Mouse (Mus musculus) heart, embryonic 16.5 days (tissue): ENCODE results near the gene Rnf157. TPM values are rescaled to one million over a fixed set of nuclear protein-coding genes. Genes with fewer than 3 reads are reported as not detected.
A peak's percentile ranks its signal among the peaks of the same experiment; 100 is the strongest.
"Not testable (repeated sequence)": the region's sequence is repeated elsewhere in the genome, so short reads cannot be mapped to it uniquely, and the experiment has no call there.

Experiments
- ATAC-seq: fragments of 200-750 bp; cut with Nextera tagmentation; replicated peaks from 2 replicates; pipeline ENCODE4 v1.8.0; 2017; ENCODE audit warnings: moderate number of reproducible peaks; ENCODE audit not compliant: insufficient read depth, low FRiP score; ENCODE audit errors: extremely low read depth
- H3K27ac ChIP-seq: fragments of 300-500 bp; sonication (generic); 2 replicates; pipeline ENCODE4 v1.5.1; 2014; ENCODE audit warnings: mild to moderate bottlenecking, low read length, control low read depth, moderate library complexity
- H3K27me3 ChIP-seq: fragments of 300-500 bp; sonication (generic); 2 replicates; pipeline ENCODE4 v1.6.1; 2014; ENCODE audit warnings: low read length, mixed read lengths; ENCODE audit not compliant: control insufficient read depth, insufficient read depth
- H3K36me3 ChIP-seq: fragments of 300-500 bp; sonication (generic); 2 replicates; pipeline ENCODE4 v1.6.1; 2014; ENCODE audit not compliant: control insufficient read depth, insufficient read depth
- H3K4me1 ChIP-seq: fragments of 300-500 bp; sonication (generic); 2 replicates; pipeline ENCODE4 v1.6.1; 2014; ENCODE audit warnings: low read length, mixed read lengths; ENCODE audit not compliant: control insufficient read depth, insufficient read depth
- H3K4me2 ChIP-seq: fragments of 300-500 bp; sonication (generic); 2 replicates; pipeline ENCODE4 v1.6.1; 2014; ENCODE audit warnings: low read depth, mild to moderate bottlenecking, control low read depth, low read length
- H3K4me3 ChIP-seq: fragments of 300-500 bp; sonication (generic); 2 replicates; pipeline ENCODE4 v1.5.1; 2014; ENCODE audit warnings: mild to moderate bottlenecking, control low read depth, low read length
- H3K9ac ChIP-seq: fragments of 300-500 bp; sonication (generic); 2 replicates; pipeline ENCODE4 v1.6.1; 2014; ENCODE audit warnings: low read length, control low read depth
- H3K9me3 ChIP-seq: fragments of 300-500 bp; sonication (generic); replicated peaks from 2 replicates; pipeline ENCODE4 v1.6.1; 2016; ENCODE audit warnings: low read length; ENCODE audit not compliant: control insufficient read depth
- WGBS: fragments of 180-500 bp; shearing (Covaris S2); extraction: QIAGEN DNeasy Blood & Tissue Kit; methylation state at CpG from one replicate; pipeline ENCODE4 v1.1.7; 2014; 5-methylcytosine and 5-hydroxymethylcytosine counted together
- polyA plus RNA-seq: library from polyadenylated mRNA; unstranded; fragments of >200 nt; fragmentation: Nextera tagmentation; extraction: Ambion mirVana; gene quantifications from 2 replicates; pipeline ENCODE4 v1.2.1, GENCODE M21; 2015

The Rnf157 gene
- polyA plus RNA-seq, 1 experiment from 2014 or later: 11.6 TPM

DNA sequence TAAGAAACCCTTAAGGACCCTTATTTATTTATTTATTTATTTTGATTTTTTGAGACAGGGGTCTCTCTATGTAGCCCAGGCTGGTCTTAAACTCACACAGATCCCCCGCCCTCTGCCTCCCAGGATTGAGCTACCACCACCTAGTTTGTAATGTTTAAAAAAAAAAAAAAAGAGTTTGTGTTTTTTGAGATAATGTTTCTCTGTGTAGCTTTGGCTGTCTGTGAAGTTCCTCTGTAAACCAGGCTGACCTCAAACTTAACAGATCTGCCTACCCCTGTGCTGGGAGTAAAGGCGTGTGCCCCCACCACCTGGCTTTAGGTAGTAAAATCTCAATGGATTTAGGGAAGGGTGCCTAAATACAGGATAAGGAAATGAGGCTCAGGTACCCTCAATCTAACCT is 46.7 kb downstream of the Rnf157 start:
- Histone ChIP-seq H3K4me2 (no peak overlapping the region), H3K4me3 (no peak overlapping the region)
- 81% methylated on average over 2 of the region's 2 CpGs for WGBS

DNA sequence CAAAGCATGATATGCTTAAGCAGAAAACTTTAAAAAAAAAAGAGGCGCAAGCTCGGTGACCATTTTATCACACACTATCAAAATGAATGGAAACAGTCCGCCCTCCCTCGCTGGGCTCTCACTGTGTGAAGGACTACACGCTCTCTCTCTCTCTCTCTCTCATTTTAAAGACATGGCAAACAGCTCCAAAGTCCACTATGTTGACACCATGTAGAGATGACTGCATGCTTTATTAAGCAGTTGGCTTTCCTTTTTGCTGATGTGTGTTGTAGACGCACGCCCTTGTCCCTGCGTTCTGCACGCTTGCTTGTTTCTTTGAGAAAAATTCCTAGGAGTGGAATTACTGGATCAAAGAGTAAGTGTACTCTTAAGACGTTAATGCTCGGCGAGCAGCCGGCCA is 47.4 kb downstream of the Rnf157 start:
- Histone ChIP-seq H3K4me1 (peaks cover 3% of the 10 kb centered on the region), H3K27me3 (no peaks in the 10 kb centered on the region), H3K9ac (no peak overlapping the region), H3K4me2 (no peak overlapping the region), H3K4me3 (no peak overlapping the region), H3K36me3 (no peaks in the 10 kb centered on the region), H3K9me3 (no peaks in the 10 kb centered on the region), H3K27ac (no peak overlapping the region)
- no peak for ATAC-seq
- 67% methylated on average over 13 of the region's 13 CpGs for WGBS

More for the DNA sequence above, 46.7 kb downstream of the Rnf157 start:
- Histone ChIP-seq H3K9ac (no peak overlapping the region), H3K27me3 (no peaks in the 10 kb centered on the region), H3K4me1 (peaks cover 3% of the 10 kb centered on the region), H3K9me3 (no peaks in the 10 kb centered on the region), H3K36me3 (no peaks in the 10 kb centered on the region), H3K27ac (no peak overlapping the region)
- ATAC-seq: no peak

DNA sequence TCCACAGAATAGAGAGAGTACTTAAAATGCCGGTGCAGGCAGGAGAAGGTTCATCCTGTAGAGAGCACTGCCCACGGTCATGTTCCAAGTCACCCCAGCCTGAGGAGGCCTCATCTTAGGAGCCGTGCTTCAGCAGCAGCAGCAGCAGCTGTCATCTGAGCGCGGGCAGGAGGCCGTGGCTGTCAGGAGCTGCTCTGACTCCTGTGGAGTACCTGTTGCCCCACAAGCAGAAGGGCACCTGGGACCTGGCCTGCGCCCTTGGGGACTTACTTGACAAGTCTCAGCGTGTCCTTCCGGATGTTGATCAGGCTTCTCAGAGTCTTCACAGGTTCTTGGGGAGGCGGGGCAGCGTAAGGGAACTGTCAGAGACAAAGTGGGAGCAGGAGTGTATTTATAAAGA is 50.8 kb downstream of the Rnf157 start:
- H3K27me3 ChIP-seq: no peaks in the 10 kb centered on the region
- ATAC-seq: no peak
- 51% methylated on average over 11 of the region's 11 CpGs for WGBS
- no peaks in the 10 kb centered on the region for H3K9me3 ChIP-seq
- peak overlapping the region; percentile 70 for H3K27ac ChIP-seq
- H3K9ac ChIP-seq: 0 out of 2 replicates have a peak overlapping the region, but pooled peaks have one; percentile 11
- H3K4me2 ChIP-seq: no peak overlapping the region
- H3K4me3 ChIP-seq: no peak overlapping the region
- no peaks in the 10 kb centered on the region for H3K4me1 ChIP-seq
- peaks cover 2% of the 10 kb centered on the region; the same call in 1 of the 2 replicates for H3K36me3 ChIP-seq

DNA sequence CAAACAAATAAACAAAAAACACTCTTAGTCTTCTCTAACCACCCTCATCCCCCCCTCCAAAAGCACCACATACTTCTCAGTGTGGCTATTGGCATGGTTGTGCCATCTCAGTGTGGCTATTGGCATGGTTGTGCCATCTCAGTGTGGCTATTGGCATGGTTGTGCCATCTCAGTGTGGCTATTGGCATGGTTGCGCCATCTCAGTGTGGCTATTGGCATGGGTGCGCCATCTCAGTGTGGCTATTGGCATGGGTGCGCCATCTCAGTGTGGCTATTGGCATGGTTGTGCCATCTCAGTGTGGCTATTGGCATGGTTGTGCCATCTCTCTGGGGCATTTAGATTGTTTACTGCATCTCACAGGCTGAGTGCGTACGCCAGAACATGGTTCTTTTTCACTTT is 51.9 kb downstream of the Rnf157 start:
- not testable (repeated sequence) for H3K4me1 ChIP-seq, H3K36me3 ChIP-seq, H3K9ac ChIP-seq, H3K4me3 ChIP-seq, ATAC-seq, H3K4me2 ChIP-seq, H3K27me3 ChIP-seq, H3K9me3 ChIP-seq
- peak overlapping the region; percentile 70; the same call in 1 of the 2 replicates for H3K27ac ChIP-seq
- 93% methylated on average over 5 of the region's 5 CpGs for WGBS

DNA sequence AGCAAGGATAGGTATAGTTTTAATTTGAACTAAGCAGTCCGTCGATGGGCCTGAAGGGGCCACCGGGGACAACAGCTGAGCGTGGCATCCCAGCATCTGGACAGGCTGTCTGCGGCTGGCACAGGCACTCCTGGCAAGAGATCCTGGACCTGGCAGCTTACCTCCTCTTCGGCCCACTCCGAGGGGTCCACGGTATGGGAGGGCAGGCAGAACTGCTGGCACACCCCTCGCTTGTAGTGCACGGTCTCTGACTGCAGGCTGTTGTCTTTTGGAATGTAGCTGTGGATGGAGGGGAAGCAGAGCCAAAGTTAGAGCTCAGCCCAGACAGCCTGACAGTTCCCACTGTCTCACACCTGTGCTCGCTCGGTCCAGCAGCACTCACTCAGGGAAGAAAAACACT is 53.2 kb downstream of the Rnf157 start:
- no peak for ATAC-seq
- Histone ChIP-seq H3K27me3 (no peaks in the 10 kb centered on the region), H3K4me3 (no peak overlapping the region; the same call in 1 of the 2 replicates), H3K36me3 (peaks cover 6% of the 10 kb centered on the region), H3K9ac (peak overlapping the region; percentile 40; the same call in 1 of the 2 replicates), H3K4me2 (peak overlapping the region; percentile 26), H3K4me1 (no peaks in the 10 kb centered on the region), H3K27ac (peak overlapping the region; percentile 79), H3K9me3 (peaks cover 4% of the 10 kb centered on the region)
- WGBS: 76% methylated on average over 12 of the region's 12 CpGs

DNA sequence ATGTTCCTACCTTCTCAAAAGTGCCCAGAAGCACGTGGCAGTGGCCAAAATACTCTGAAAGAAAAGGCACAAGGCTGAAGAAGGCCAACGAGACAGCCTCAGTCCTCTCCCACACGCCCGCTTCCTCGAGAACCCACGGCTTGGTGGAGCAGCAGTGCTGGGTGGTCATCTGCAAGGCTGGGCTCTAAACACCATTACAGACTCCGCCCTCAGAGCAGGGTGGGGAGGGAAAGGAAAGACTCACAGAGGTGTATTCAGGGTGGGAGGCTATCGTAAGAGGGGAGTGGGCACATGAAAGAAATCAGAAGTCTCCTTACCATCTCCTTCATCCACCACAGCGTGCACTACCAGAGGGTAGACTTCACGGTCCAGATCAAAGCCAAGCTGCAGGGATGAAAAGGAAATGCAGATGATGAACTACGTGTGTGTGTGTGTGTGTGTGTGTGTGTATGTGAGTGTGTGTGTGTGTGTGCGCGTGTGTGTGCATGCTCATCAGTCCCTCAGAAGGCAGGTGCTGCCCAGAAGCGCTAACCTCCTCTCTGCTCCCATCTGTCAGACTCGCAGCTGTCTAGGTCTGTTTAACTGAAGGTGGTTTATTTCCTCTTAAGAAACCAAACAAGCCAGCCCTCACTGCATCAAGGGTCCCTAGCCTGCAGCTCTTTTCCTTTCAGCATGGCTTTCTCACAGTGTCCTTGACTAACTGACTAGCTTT is 53.8 kb downstream of the Rnf157 start:
- peak overlapping the region; percentile 26 for H3K4me2 ChIP-seq
- H3K9ac ChIP-seq: peak overlapping the region; percentile 40; the same call in 1 of the 2 replicates
- WGBS: 66% methylated on average over 15 of the region's 15 CpGs
- H3K9me3 ChIP-seq: peaks cover 4% of the 10 kb centered on the region
- no peaks in the 10 kb centered on the region for H3K4me1 ChIP-seq
- H3K27ac ChIP-seq: peak overlapping the region; percentile 79
- no peaks in the 10 kb centered on the region for H3K27me3 ChIP-seq
- H3K4me3 ChIP-seq: peak overlapping the region; percentile 29
- peaks cover 6% of the 10 kb centered on the region for H3K36me3 ChIP-seq
- peak; percentile 49; the same call in 1 of the 2 replicates for ATAC-seq

DNA sequence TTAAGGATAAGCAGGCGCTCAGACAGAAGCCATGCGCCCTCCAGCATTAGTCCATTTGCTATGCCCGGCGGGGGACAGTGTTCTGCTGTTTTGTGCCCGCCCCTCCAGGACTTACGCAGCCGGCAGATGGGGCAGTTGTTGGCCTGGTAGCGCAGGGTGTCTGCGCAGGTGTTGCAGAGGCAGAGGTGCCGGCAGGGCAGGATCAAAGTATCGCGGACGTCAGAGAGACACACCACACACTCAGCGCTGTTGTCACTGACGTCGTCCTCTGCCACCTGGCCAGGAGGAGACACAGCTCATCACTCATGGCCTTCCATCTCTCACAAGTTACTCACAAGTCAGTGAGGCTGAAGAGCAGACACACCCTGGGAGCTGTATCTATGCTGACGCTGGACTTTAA is 58.3 kb downstream of the Rnf157 start:
- Histone ChIP-seq H3K4me2 (no peak overlapping the region), H3K4me3 (no peak overlapping the region)

DNA sequence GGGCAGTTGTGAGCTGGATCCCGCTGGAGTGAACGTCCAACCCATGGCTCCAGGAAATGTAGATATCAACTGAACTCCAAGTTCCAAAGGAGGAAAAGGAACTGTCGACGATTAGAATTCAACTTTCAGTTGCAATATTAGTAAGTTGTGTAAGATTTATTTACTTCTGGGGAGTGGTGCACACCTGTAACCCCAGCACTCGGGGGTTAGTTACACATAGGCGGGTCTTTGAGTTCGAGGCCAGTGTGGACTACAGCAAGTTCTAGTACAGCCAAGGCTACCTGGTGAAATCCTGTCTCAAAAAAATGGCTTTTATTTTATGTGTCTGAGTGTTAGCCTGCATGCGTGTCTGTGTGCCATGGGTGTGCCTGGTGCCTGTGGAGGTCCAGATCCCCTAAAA is 59.3 kb downstream of the Rnf157 start:
- Histone ChIP-seq H3K36me3 (peaks cover 3% of the 10 kb centered on the region), H3K9me3 (peaks cover 4% of the 10 kb centered on the region), H3K9ac (no peak overlapping the region), H3K27me3 (no peaks in the 10 kb centered on the region), H3K4me1 (no peaks in the 10 kb centered on the region), H3K4me2 (no peak overlapping the region), H3K4me3 (no peak overlapping the region), H3K27ac (no peak overlapping the region; the same call in 1 of the 2 replicates)
- ATAC-seq: no peak
- 79% methylated on average over 8 of the region's 8 CpGs for WGBS

More for the DNA sequence above, 58.3 kb downstream of the Rnf157 start:
- WGBS: 47% methylated on average over 17 of the region's 17 CpGs
- Histone ChIP-seq H3K9ac (no peak overlapping the region), H3K9me3 (peaks cover 4% of the 10 kb centered on the region), H3K36me3 (peaks cover 6% of the 10 kb centered on the region), H3K4me1 (no peaks in the 10 kb centered on the region), H3K27me3 (no peaks in the 10 kb centered on the region), H3K27ac (no peak overlapping the region; the same call in 1 of the 2 replicates)
- no peak; the same call in 1 of the 2 replicates for ATAC-seq

DNA sequence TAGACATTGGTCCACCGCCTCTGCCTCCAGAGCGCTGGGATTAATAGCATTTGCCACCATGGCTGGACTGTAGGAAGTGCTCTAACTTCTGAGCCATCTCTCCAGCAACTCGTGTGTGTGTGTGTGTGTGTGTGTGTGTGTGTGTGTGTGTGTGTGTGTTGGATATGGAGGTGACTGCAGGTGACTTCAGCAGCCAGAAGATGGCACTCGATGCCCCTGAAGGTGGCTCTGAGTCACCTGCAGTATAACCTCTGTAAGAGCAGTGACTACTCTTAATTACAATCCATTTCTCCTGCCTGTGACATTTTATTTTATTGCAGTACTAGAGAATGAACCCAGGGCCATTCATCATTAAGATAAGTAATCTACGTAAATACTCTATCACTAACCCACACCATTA is 61.5 kb downstream of the Rnf157 start:
- no peak overlapping the region for H3K4me2 ChIP-seq
- peaks cover 3% of the 10 kb centered on the region for H3K36me3 ChIP-seq
- no peak overlapping the region for H3K4me3 ChIP-seq
- H3K27ac ChIP-seq: no peak overlapping the region
- WGBS: 88% methylated on average over 5 of the region's 5 CpGs
- H3K4me1 ChIP-seq: no peaks in the 10 kb centered on the region
- H3K9me3 ChIP-seq: peaks cover 4% of the 10 kb centered on the region
- no peaks in the 10 kb centered on the region for H3K27me3 ChIP-seq
- no peak overlapping the region for H3K9ac ChIP-seq
- no peak for ATAC-seq
